Mouse (Mus musculus) lung, postnatal 0 days (tissue): ENCODE measurements around the gene Hoxb6.

Experiments
- CTCF ChIP-seq: IDR thresholded peaks from 2 replicates; pipeline ENCODE4 v1.5.1; 2016; ENCODE audit warnings: antibody characterized with exemption, mild to moderate bottlenecking
- EP300 ChIP-seq: IDR thresholded peaks from 2 replicates; pipeline ENCODE4 v1.6.1; 2016; ENCODE audit warnings: antibody characterized with exemption, mild to moderate bottlenecking, control low read depth

DNA sequence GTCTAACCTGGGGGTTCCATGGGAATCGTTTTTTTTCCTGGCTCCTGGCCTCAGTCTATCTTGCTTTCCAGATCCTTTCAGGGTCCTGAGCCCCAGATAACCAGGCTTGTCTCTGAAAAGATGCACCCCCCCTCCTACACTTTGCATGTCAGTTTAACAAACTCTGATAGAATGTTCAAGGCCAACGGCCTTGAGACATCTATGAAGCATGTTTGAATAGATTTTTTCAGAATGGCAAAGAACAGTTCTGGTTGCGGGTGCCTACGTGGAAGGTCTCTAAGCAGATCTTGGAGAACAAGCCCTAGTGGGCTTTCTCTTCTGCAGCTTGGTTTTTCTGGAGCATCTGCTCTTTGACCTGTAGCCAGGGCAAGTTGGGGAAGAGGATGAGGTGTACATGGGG lies 16.5 kb downstream of the Hoxb6 start:
- no peak for TF ChIP-seq CTCF
- no peak for TF ChIP-seq EP300
